Mouse (Mus musculus): ENCODE data around the gene Tsnaxip1.

- no peak for TF ChIP-seq CTCF (IDR thresholded peaks at IDR 0.05; ENCODE audit: control insufficient read depth, insufficient read depth, low read length)
- TF ChIP-seq POLR2A (IDR thresholded peaks at IDR 0.05; ENCODE audit: borderline replicate concordance, control insufficient read depth, low read depth, low read length), result no peak
These were observed 31.8 kb downstream of the Tsnaxip1 start for GRCm38 (mm10) chr8:105859314-105859713.

All from bone marrow, adult 2 months (tissue).